Mouse (Mus musculus) small intestine, adult 2 months (tissue): ENCODE data around the gene Mxi1.

Experiments
- CTCF ChIP-seq: fragments of 200-500 bp; IDR thresholded peaks from 2 replicates; pipeline ENCODE4 v1.5.1; 2012; ENCODE audit warnings: low read depth, mild to moderate bottlenecking, control low read depth, inconsistent platforms, low read length, moderate library complexity, mixed read lengths; ENCODE audit not compliant: insufficient replicate concordance, insufficient read length; ENCODE audit errors: extremely low read depth
- POLR2A ChIP-seq: fragments of 200-500 bp; IDR thresholded peaks from 2 replicates; pipeline ENCODE4 v1.6.1; 2012; ENCODE audit warnings: low read depth, mild to moderate bottlenecking, control low read depth, inconsistent platforms, low read length, moderate library complexity

DNA sequence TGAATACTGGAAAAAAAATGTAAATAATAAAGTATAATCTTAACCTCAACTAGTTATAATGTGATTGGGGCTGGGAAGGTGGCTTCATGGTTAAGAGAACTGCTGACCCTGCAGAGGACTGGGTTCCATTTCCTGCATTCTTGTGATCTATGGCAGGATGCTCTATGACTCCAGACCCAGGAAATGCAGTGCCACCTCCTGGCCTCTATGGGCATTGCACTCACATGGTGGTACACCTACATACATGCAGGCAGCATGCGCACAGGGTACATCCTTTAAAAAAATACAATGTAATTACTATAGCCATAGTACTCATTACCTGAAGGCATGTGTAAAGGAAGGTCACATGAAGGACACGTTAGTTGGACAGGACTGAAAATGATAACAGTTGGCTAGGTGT lies 52.6 kb downstream of the Mxi1 start:
- TF ChIP-seq CTCF, result peak; percentile 41; the same call in 1 of the 2 replicates
- TF ChIP-seq POLR2A, result no peak
